Mouse (Mus musculus): Measurements from ENCODE around the gene Tbc1d24.

DNA sequence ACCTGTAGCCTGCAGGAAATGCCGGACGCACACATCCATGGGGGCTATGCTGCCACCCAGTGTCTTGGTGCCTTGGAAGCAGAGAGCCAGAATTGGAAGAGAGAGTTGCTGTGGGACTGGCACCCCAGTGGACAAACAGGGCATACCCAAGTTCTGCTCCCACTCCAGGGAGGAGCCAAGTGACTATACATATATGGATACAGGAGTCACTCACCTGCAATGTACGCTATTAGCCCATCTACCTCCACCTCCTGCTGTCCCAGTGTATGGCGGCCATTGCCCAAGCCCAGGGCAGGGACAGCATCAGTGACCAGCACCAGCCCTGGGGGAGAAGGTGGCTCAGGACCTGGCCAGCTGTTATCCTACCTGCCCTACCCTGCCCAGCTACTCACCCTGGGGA is 47.8 kb downstream of the Tbc1d24 start:
- TF ChIP-seq CTCF (IDR thresholded peaks at IDR 0.05; ENCODE audit: low read depth, low read length) (no peak), EP300 (IDR thresholded peaks at IDR 0.05; ENCODE audit: insufficient read depth, low read depth, low read length) (no peak)
